Mouse (Mus musculus): Measurements from ENCODE around the gene Pcyt1a. TPM values are rescaled to one million over a fixed set of nuclear protein-coding genes. Genes with fewer than 3 reads are reported as not detected.

Gene Pcyt1a
- polyA plus RNA-seq, 1 experiment from 2014 or later, result 38.6 TPM

- H3K4me1 ChIP-seq (replicated peaks), result peaks cover 53% of the 10 kb centered on the region
- DNase-seq (ENCODE audit: low spot score), result no peak
- 43% methylated on average over 3 of the region's 3 CpGs for WGBS
- no peaks in the 10 kb centered on the region for H3K9me3 ChIP-seq
- H3K4me3 ChIP-seq, result no peak overlapping the region
- no peaks in the 10 kb centered on the region for H3K36me3 ChIP-seq
- H3K27me3 ChIP-seq (ENCODE audit: insufficient read depth, poor library complexity, severe bottlenecking), result peaks cover 4% of the 10 kb centered on the region; the same call in 1 of the 2 replicates
- H3K27ac ChIP-seq, result peak overlapping the region; percentile 71
These were observed 77.9 kb downstream of the Pcyt1a start for GRCm38 (mm10) chr16:32508506-32509065.

- H3K4me3 ChIP-seq, result no peak overlapping the region
- 57% methylated on average over 9 of the region's 9 CpGs for WGBS
These were observed 78.6 kb downstream of the Pcyt1a start for GRCm38 (mm10) chr16:32509066-32509942.

GRCm38 (mm10) chr16:32510399-32511337, 79.9 kb downstream of the Pcyt1a start:
- Histone ChIP-seq H3K36me3 (no peaks in the 10 kb centered on the region), H3K4me1 (replicated peaks) (peaks cover 66% of the 10 kb centered on the region), H3K9me3 (no peaks in the 10 kb centered on the region), H3K27ac (peak overlapping the region; percentile 73), H3K4me3 (no peak overlapping the region), H3K27me3 (ENCODE audit: insufficient read depth, poor library complexity, severe bottlenecking) (peaks cover 4% of the 10 kb centered on the region; the same call in 1 of the 2 replicates)
- WGBS, result 71% methylated on average over 18 of the region's 18 CpGs
- no peak for DNase-seq (ENCODE audit: low spot score)

More at GRCm38 (mm10) chr16:32509066-32509942, 78.6 kb downstream of the Pcyt1a start:
- H3K4me1 ChIP-seq (replicated peaks), result peaks cover 59% of the 10 kb centered on the region
- DNase-seq (ENCODE audit: low spot score), result no peak
- H3K9me3 ChIP-seq, result no peaks in the 10 kb centered on the region
- peaks cover 4% of the 10 kb centered on the region; the same call in 1 of the 2 replicates for H3K27me3 ChIP-seq (ENCODE audit: insufficient read depth, poor library complexity, severe bottlenecking)
- no peaks in the 10 kb centered on the region for H3K36me3 ChIP-seq
- peak overlapping the region; percentile 71 for H3K27ac ChIP-seq

- peaks cover 4% of the 10 kb centered on the region; the same call in 1 of the 2 replicates for H3K27me3 ChIP-seq (ENCODE audit: insufficient read depth, poor library complexity, severe bottlenecking)
- H3K9me3 ChIP-seq, result no peaks in the 10 kb centered on the region
- 76% methylated on average over 3 of the region's 3 CpGs for WGBS
- peak overlapping the region; percentile 73 for H3K27ac ChIP-seq
- no peak overlapping the region for H3K4me3 ChIP-seq
- peaks cover 66% of the 10 kb centered on the region for H3K4me1 ChIP-seq (replicated peaks)
- no peak for DNase-seq (ENCODE audit: low spot score)
- H3K36me3 ChIP-seq, result no peaks in the 10 kb centered on the region
These were observed 80.6 kb downstream of the Pcyt1a start for GRCm38 (mm10) chr16:32511338-32511734.

GRCm38 (mm10) chr16:32511827-32512490, 81.2 kb downstream of the Pcyt1a start:
- peaks cover 69% of the 10 kb centered on the region for H3K4me1 ChIP-seq (replicated peaks)
- H3K4me3 ChIP-seq, result no peak overlapping the region
- H3K36me3 ChIP-seq, result no peaks in the 10 kb centered on the region
- no peaks in the 10 kb centered on the region for H3K9me3 ChIP-seq
- WGBS, result 91% methylated on average over 8 of the region's 8 CpGs
- peak overlapping the region; percentile 73; the same call in 1 of the 2 replicates for H3K27ac ChIP-seq
- peaks cover 4% of the 10 kb centered on the region; the same call in 1 of the 2 replicates for H3K27me3 ChIP-seq (ENCODE audit: insufficient read depth, poor library complexity, severe bottlenecking)
- no peak for DNase-seq (ENCODE audit: low spot score)

GRCm38 (mm10) chr16:32512921-32513320, 82.2 kb downstream of the Pcyt1a start:
- peak overlapping the region; percentile 73 for H3K27ac ChIP-seq
- H3K36me3 ChIP-seq, result no peaks in the 10 kb centered on the region
- peaks cover 4% of the 10 kb centered on the region; the same call in 1 of the 2 replicates for H3K27me3 ChIP-seq (ENCODE audit: insufficient read depth, poor library complexity, severe bottlenecking)
- DNase-seq (ENCODE audit: low spot score), result no peak
- peaks cover 63% of the 10 kb centered on the region for H3K4me1 ChIP-seq (replicated peaks)
- H3K9me3 ChIP-seq, result no peaks in the 10 kb centered on the region
- no peak overlapping the region for H3K4me3 ChIP-seq
- 76% methylated on average over 3 of the region's 3 CpGs for WGBS

- Histone ChIP-seq H3K4me1 (replicated peaks) (peaks cover 60% of the 10 kb centered on the region), H3K4me3 (no peak overlapping the region), H3K9me3 (no peaks in the 10 kb centered on the region), H3K27me3 (ENCODE audit: insufficient read depth, poor library complexity, severe bottlenecking) (peaks cover 3% of the 10 kb centered on the region; the same call in 1 of the 2 replicates), H3K36me3 (no peaks in the 10 kb centered on the region), H3K27ac (peak overlapping the region; percentile 73; the same call in 1 of the 2 replicates)
- DNase-seq (ENCODE audit: low spot score), result no peak
- WGBS, result 89% methylated on average over 6 of the region's 6 CpGs
These were observed 82.7 kb downstream of the Pcyt1a start for GRCm38 (mm10) chr16:32513401-32513800.

- Histone ChIP-seq H3K4me3 (no peak overlapping the region), H3K27ac (peak overlapping the region; percentile 73; the same call in 1 of the 2 replicates), H3K4me1 (replicated peaks) (peaks cover 54% of the 10 kb centered on the region), H3K36me3 (no peaks in the 10 kb centered on the region), H3K9me3 (no peaks in the 10 kb centered on the region), H3K27me3 (ENCODE audit: insufficient read depth, poor library complexity, severe bottlenecking) (no peaks in the 10 kb centered on the region)
- no peak for DNase-seq (ENCODE audit: low spot score)
- 94% methylated on average over 6 of the region's 6 CpGs for WGBS
These were observed 83.2 kb downstream of the Pcyt1a start for GRCm38 (mm10) chr16:32513948-32514347.

- H3K27me3 ChIP-seq (ENCODE audit: insufficient read depth, poor library complexity, severe bottlenecking), result no peaks in the 10 kb centered on the region
- H3K27ac ChIP-seq, result peak overlapping the region; percentile 96
- WGBS, result 12% methylated on average over 21 of the region's 21 CpGs
- peaks cover 37% of the 10 kb centered on the region for H3K4me1 ChIP-seq (replicated peaks)
- H3K9me3 ChIP-seq, result no peaks in the 10 kb centered on the region
- H3K4me3 ChIP-seq, result peak overlapping the region; percentile 41
- DNase-seq (ENCODE audit: low spot score), result peak; percentile 81
- H3K36me3 ChIP-seq, result no peaks in the 10 kb centered on the region
These were observed 85.6 kb downstream of the Pcyt1a start for GRCm38 (mm10) chr16:32516006-32516962.

GRCm38 (mm10) chr16:32517785-32518481, 87.2 kb downstream of the Pcyt1a start:
- H3K4me3 ChIP-seq, result no peak overlapping the region
- no peak for DNase-seq (ENCODE audit: low spot score)
- H3K27ac ChIP-seq, result no peak overlapping the region
- no peaks in the 10 kb centered on the region for H3K36me3 ChIP-seq
- peaks cover 27% of the 10 kb centered on the region for H3K4me1 ChIP-seq (replicated peaks)
- 85% methylated on average over 12 of the region's 12 CpGs for WGBS
- no peaks in the 10 kb centered on the region for H3K9me3 ChIP-seq
- no peaks in the 10 kb centered on the region for H3K27me3 ChIP-seq (ENCODE audit: insufficient read depth, poor library complexity, severe bottlenecking)
